Mouse (Mus musculus) CH12.LX (cell line): ENCODE measurements around the gene Cckbr.

Source experiments
- CHD1 ChIP-seq: IDR thresholded peaks from 2 replicates; pipeline ENCODE4 v1.6.1; 2012; ENCODE audit warnings: low read depth, low read length, improper control_type of control experiment, inconsistent platforms
- CTCF ChIP-seq, 2 experiments: IDR thresholded peaks in 1 of 2; conservative IDR thresholded peaks in 1 of 2; 2 replicates each; pipeline ENCODE4 v1.5.1; 2011 to 2012; ENCODE audit warnings: low read depth in 2 of 2, low read length in 2 of 2, improper control_type of control experiment in 1 of 2, inconsistent platforms in 1 of 2, mild to moderate bottlenecking in 1 of 2, moderate library complexity in 1 of 2
- EP300 ChIP-seq: IDR thresholded peaks from 2 replicates; pipeline ENCODE4 v1.6.1; 2011; ENCODE audit warnings: low read length, improper control_type of control experiment
- POLR2A ChIP-seq: IDR thresholded peaks from 2 replicates; pipeline ENCODE4 v1.6.1; 2011; ENCODE audit warnings: low read depth, mild to moderate bottlenecking, improper control_type of control experiment, low read length
- POLR2AphosphoS2 ChIP-seq: IDR thresholded peaks from 2 replicates; pipeline ENCODE4 v1.6.1; 2011; ENCODE audit warnings: low read depth, low read length, improper control_type of control experiment
- ZC3H11A ChIP-seq: IDR thresholded peaks from 2 replicates; pipeline ENCODE4 v1.6.1; 2012; ENCODE audit warnings: low read depth, mild to moderate bottlenecking, inconsistent platforms, low read length, improper control_type of control experiment
- ZMIZ1 ChIP-seq: IDR thresholded peaks from 2 replicates; pipeline ENCODE4 v1.6.1; 2012; ENCODE audit warnings: low read depth, mild to moderate bottlenecking, inconsistent platforms, low read length, improper control_type of control experiment

DNA sequence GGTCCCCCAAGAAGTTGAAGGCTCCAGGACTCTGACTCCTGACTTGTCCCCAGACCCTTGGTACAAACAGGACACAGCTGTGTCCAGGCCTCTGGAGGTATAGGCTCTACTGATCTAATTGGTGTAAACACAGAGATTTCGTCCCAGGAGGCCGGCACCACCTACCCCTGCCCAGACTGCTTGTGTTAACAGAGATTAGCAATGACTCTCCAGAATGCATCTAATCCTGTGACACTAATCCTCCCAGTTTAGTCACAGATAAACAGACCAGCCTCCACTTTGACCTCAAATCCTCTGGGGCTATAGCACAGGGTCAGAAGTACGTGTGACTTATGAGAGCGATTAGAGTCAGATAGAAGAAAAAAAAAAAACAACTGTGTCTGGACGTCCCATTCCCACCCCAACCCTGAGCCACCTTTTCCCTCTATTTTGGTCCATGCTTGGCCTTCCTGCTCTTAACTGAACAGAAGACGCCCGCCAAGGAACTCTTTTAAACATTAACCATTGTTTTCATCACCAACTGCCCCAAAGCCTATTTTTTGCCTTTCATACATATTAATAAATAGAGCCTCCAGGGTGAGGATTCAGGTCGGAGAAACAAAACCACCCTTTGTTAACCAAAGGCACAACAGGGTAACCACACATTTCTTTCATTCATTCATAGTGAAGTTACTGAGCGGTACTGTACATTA, 91.3 kb downstream of the Cckbr start:
- TF ChIP-seq CHD1 (no peak), CTCF (conservative IDR thresholded peaks at IDR 0.05 in 1 of 2, IDR thresholded peaks at IDR 0.05 in 1 of 2; ENCODE audit: low read depth in 2 of 2, low read length in 2 of 2) (no peak), ZMIZ1 (no peak), ZC3H11A (no peak), EP300 (no peak), POLR2A (no peak), POLR2AphosphoS2 (no peak)
